ENCODE assay signal across 8 mouse cellular contexts in the genomic region with DNA sequence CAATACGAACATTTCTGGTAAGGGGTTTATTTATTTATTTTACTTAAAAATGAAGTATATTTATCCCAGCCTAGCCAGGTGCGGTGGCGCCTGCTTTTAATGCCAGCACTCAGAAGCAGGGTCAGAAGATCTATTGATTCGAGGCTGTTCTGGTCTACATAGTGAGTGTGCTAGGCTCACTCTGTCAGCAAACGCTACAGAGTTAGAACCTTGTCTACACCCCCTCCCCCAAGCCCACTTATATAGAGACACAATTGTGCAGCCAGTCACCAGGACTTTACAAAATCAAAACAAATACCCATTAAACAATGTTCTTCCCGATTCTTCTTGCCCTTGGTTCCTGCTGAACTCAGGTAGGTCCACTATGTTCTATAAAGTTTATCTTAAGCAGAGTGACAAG. TPM values are rescaled to one million over a fixed set of nuclear protein-coding genes. Genes with fewer than 3 reads are reported as not detected.
A peak's percentile ranks its signal among the peaks of the same experiment; 100 is the strongest.
DNase-seq lines count a peak whose midpoint lies in the region; ATAC-seq and TF ChIP-seq lines count a peak whose summit lies in the region.

No protein-coding gene starts in this region.

- no peaks in the 10 kb centered on the region; the same call in none of the 2 replicates for H3K4me1 ChIP-seq in heart, adult 2 months (ENCODE audit: control insufficient read depth, insufficient read depth, low read length)
- H3K4me1 ChIP-seq in ES-E14 (ENCODE audit: control insufficient read depth in 2 of 2, insufficient read depth in 2 of 2, low read length in 2 of 2, poor library complexity in 1 of 2): peaks cover 0 to 5% of the 10 kb centered on the region in 2 experiments; a peak in 2 of 4 replicates
- H3K4me1 ChIP-seq in forebrain, embryonic 12.5 days: peaks cover 12% of the 10 kb centered on the region
- peaks cover 20% of the 10 kb centered on the region for H3K4me1 ChIP-seq in liver, embryonic 12.5 days

- peak overlapping the region; percentile 59 for H3K9ac ChIP-seq in heart, adult 2 months (ENCODE audit: low read depth, low read length)
- no peak overlapping the region for H3K9ac ChIP-seq in ES-E14 (ENCODE audit: insufficient read depth, low read depth, low read length, poor library complexity, severe bottlenecking)
- peak overlapping the region; percentile 60; the same call in 1 of the 2 replicates for H3K9ac ChIP-seq in forebrain, embryonic 12.5 days
- H3K9ac ChIP-seq in liver, embryonic 12.5 days: peak overlapping the region; percentile 75; the same call in 1 of the 2 replicates

- no peak for DNase-seq in heart, adult 2 months
- no peak for DNase-seq in heart, postnatal 4 days
- DNase-seq in ES-E14 (ENCODE audit: low read depth, low spot score): no peak
- no peak for DNase-seq in T-cell, adult 2 months (ENCODE audit: low spot score)
- no peak for DNase-seq in left cerebral cortex, adult 11 months (ENCODE audit: low spot score)
- DNase-seq in thymus, postnatal 25 days: no peak

- peaks cover 13% of the 10 kb centered on the region for H3K36me3 ChIP-seq in heart, adult 2 months (ENCODE audit: control insufficient read depth, insufficient read depth, low read length)
- no peaks in the 10 kb centered on the region for H3K36me3 ChIP-seq in ES-E14 (ENCODE audit: control insufficient read depth, insufficient read depth, low read length, poor library complexity, severe bottlenecking)
- no peaks in the 10 kb centered on the region for H3K36me3 ChIP-seq in forebrain, embryonic 12.5 days (replicated peaks)
- no peaks in the 10 kb centered on the region for H3K36me3 ChIP-seq in liver, embryonic 12.5 days

- H3K4me2 ChIP-seq in forebrain, embryonic 12.5 days: peak overlapping the region; percentile 80
- H3K4me2 ChIP-seq in liver, embryonic 12.5 days: peak overlapping the region; percentile 96

- ATAC-seq in forebrain, embryonic 12.5 days (ENCODE audit: low FRiP score): no peak
- ATAC-seq in liver, embryonic 12.5 days: no peak

- no peak for TF ChIP-seq EP300 in heart, adult 2 months (IDR thresholded peaks at IDR 0.05; ENCODE audit: insufficient read depth, low read depth, low read length)

- peak overlapping the region; percentile 83 for H3K4me3 ChIP-seq in heart, adult 2 months
- H3K4me3 ChIP-seq in ES-E14 (ENCODE audit: insufficient read depth in 1 of 2, low read depth in 1 of 2, low read length in 2 of 2, poor library complexity in 1 of 2, severe bottlenecking in 1 of 2): peak overlapping the region; percentile 77 to 97; a peak in 3 of 4 replicates
- H3K4me3 ChIP-seq in forebrain, embryonic 12.5 days (replicated peaks): peak overlapping the region; percentile 66
- H3K4me3 ChIP-seq in liver, embryonic 12.5 days: peak overlapping the region; percentile 66

- intact Hi-C loops in heart, adult 2 months (cut with DNase I): no loop called here

- H3K27me3 ChIP-seq in heart, adult 2 months (ENCODE audit: control insufficient read depth, insufficient read depth, low read length): no peaks in the 10 kb centered on the region
- no peaks in the 10 kb centered on the region for H3K27me3 ChIP-seq in forebrain, embryonic 12.5 days
- H3K27me3 ChIP-seq in liver, embryonic 12.5 days (replicated peaks): no peaks in the 10 kb centered on the region

- no peak for TF ChIP-seq POLR2A in heart, adult 2 months (IDR thresholded peaks at IDR 0.05; ENCODE audit: insufficient read depth, low read depth, low read length)

- H3K9me3 ChIP-seq in ES-E14 (ENCODE audit: control insufficient read depth, insufficient read depth, low read depth, low read length): no peaks in the 10 kb centered on the region
- no peaks in the 10 kb centered on the region for H3K9me3 ChIP-seq in forebrain, embryonic 12.5 days
- no peaks in the 10 kb centered on the region for H3K9me3 ChIP-seq in liver, embryonic 12.5 days (replicated peaks)

- TF ChIP-seq CTCF in heart, adult 2 months (IDR thresholded peaks at IDR 0.05): no peak

- 24% methylated on average over 6 of the region's 6 CpGs for WGBS in heart, adult 2 months
- 16% methylated on average over 6 of the region's 6 CpGs for WGBS in forebrain, embryonic 12.5 days
- WGBS in liver, embryonic 12.5 days (ENCODE audit: insufficient replicate concordance): 41% methylated on average over 6 of the region's 6 CpGs

- peak overlapping the region; percentile 90 for H3K27ac ChIP-seq in heart, adult 2 months
- H3K27ac ChIP-seq in ES-E14 (ENCODE audit: insufficient read depth, low read depth, low read length, poor library complexity, severe bottlenecking): no peak overlapping the region
- H3K27ac ChIP-seq in forebrain, embryonic 12.5 days: no peak overlapping the region
- H3K27ac ChIP-seq in liver, embryonic 12.5 days: peak overlapping the region; percentile 34; the same call in 1 of the 2 replicates

- in situ Hi-C loops in ES-E14 (cut with MboI; ENCODE audit: low sequenced_read_pairs in 2 of 2, unreplicated experiment in 2 of 2): loop anchor here in 1 of 2 experiments (25.0 kb wide), 1 partner anchor 470 kb away; no protein-coding TSS in a partner anchor

- H3K79me2 ChIP-seq in heart, adult 2 months (replicated peaks; ENCODE audit: control insufficient read depth, insufficient read depth, low read length): no peaks in the 10 kb centered on the region

TF ChIP-seq in ES-E14, 5 proteins besides CTCF, POLR2A, EP300 and RAD21:
- no peak for TF ChIP-seq CHD2 (IDR thresholded peaks at IDR 0.05; ENCODE audit: low read depth, low read length)
- TF ChIP-seq ZC3H11A (IDR thresholded peaks at IDR 0.05; ENCODE audit: borderline replicate concordance, low read depth, low read length): no peak
- no peak for TF ChIP-seq ZNF384 (IDR thresholded peaks at IDR 0.05; ENCODE audit: low read depth, low read length)
- no peak for TF ChIP-seq HCFC1 (IDR thresholded peaks at IDR 0.05; ENCODE audit: borderline replicate concordance, insufficient read depth, low read length)
- no peak for TF ChIP-seq MAFK (IDR thresholded peaks at IDR 0.05; ENCODE audit: insufficient read depth, low read depth, low read length)
TF ChIP-seq in ES-E14: peak in this region for 0.

RNA-seq across cellular contexts. Expression of gene Hsdl2, which starts 0.8 kb away (rescaled TPM):
- total RNA-seq in heart, adult 2 months (2021): 100 to 1,000 TPM; 211 to 225 TPM
- 84.0 and 186 TPM in 2 replicates for polyA plus RNA-seq in heart, adult 2 months (2012; rRNA removed)
- total RNA-seq in heart, postnatal 4 days (2021): 100 to 1,000 TPM; 220 to 227 TPM
- total RNA-seq in ES-E14 (2012; rRNA removed): 4.2 and 7.1 TPM in 2 replicates
- 27.6 and 28.1 TPM in 2 replicates for polyA plus RNA-seq in forebrain, embryonic 12.5 days (2016; fragmentation: Nextera tagmentation; extraction: Ambion mirVana)
- 18.8 TPM in 2 replicates for polyA plus RNA-seq in liver, embryonic 12.5 days (2016; fragmentation: Nextera tagmentation; extraction: Ambion mirVana)

RNA-seq across cellular contexts. Expression of gene Ptbp3, which starts 33.0 kb away (rescaled TPM):
- 10 to 100 TPM; 25.0 to 27.0 TPM for total RNA-seq in heart, adult 2 months (2021)
- polyA plus RNA-seq in heart, adult 2 months (2012; rRNA removed): 13.2 and 23.3 TPM in 2 replicates
- 10 to 100 TPM; 58.9 to 63.0 TPM for total RNA-seq in heart, postnatal 4 days (2021)
- 40.8 and 46.1 TPM in 2 replicates for total RNA-seq in ES-E14 (2012; rRNA removed)
- polyA plus RNA-seq in forebrain, embryonic 12.5 days (2016; fragmentation: Nextera tagmentation; extraction: Ambion mirVana): 25.2 and 29.1 TPM in 2 replicates
- polyA plus RNA-seq in liver, embryonic 12.5 days (2016; fragmentation: Nextera tagmentation; extraction: Ambion mirVana): 60.2 and 62.6 TPM in 2 replicates

RNA-seq across cellular contexts. Expression of gene E130308A19Rik, which starts 43.8 kb away (rescaled TPM):
- 1 to 10 TPM; 6.5 to 7.2 TPM for total RNA-seq in heart, adult 2 months (2021)
- 3.8 and 5.6 TPM in 2 replicates for polyA plus RNA-seq in heart, adult 2 months (2012; rRNA removed)
- total RNA-seq in heart, postnatal 4 days (2021): 10 to 100 TPM; 18.3 to 19.2 TPM
- 14.6 and 14.9 TPM in 2 replicates for total RNA-seq in ES-E14 (2012; rRNA removed)
- polyA plus RNA-seq in forebrain, embryonic 12.5 days (2016; fragmentation: Nextera tagmentation; extraction: Ambion mirVana): 55.3 and 57.2 TPM in 2 replicates
- polyA plus RNA-seq in liver, embryonic 12.5 days (2016; fragmentation: Nextera tagmentation; extraction: Ambion mirVana): 12.8 and 14.8 TPM in 2 replicates

Comparison
In these comparisons a context has a peak if more than half of its experiments do, and no peak if none do; other contexts are left out.
1. H3K27ac ChIP-seq: peak in heart, adult 2 months (single experiment) and liver, embryonic 12.5 days (single experiment); none in ES-E14 (single experiment) and forebrain, embryonic 12.5 days (single experiment).
2. RNA of gene Hsdl2, which starts 0.8 kb away (total RNA-seq): 220 to 227 TPM in heart, postnatal 4 days and 211 to 225 TPM in heart, adult 2 months; 4.2 to 7.1 TPM in ES-E14; every median in the first group is over 10 times any median in the second.
3. Peak in every context shown above with its lines, with median percentiles within 50 percentile points of each other: H3K4me3 ChIP-seq.